Mouse (Mus musculus) lung, postnatal 0 days (tissue): ENCODE results near the gene Rhod. TPM values are rescaled to one million over a fixed set of nuclear protein-coding genes. Genes with fewer than 3 reads are reported as not detected.
A peak's percentile ranks its signal among the peaks of the same experiment; 100 is the strongest.

Experiments used
- ATAC-seq: fragments of 200-750 bp; cut with Nextera tagmentation; 2 replicates; pipeline ENCODE4 v1.8.0; 2017; ENCODE audit warnings: moderate library complexity
- DNase-seq: peaks from one replicate; pipeline ENCODE4 v3.0.0-alpha.2; 2016; ENCODE audit warnings: low spot score
- H3K27ac ChIP-seq: fragments of 300-500 bp; sonication (generic); 2 replicates; pipeline ENCODE4 v1.5.1; 2014; ENCODE audit warnings: antibody characterized with exemption, mild to moderate bottlenecking, low read length, mixed read lengths
- H3K27me3 ChIP-seq: fragments of 300-500 bp; sonication (generic); replicated peaks from 2 replicates; pipeline ENCODE4 v1.6.1; 2014; ENCODE audit warnings: low read length, mixed read lengths; ENCODE audit not compliant: insufficient read depth
- H3K36me3 ChIP-seq: fragments of 300-500 bp; sonication (generic); 2 replicates; pipeline ENCODE4 v1.6.1; 2014; ENCODE audit warnings: low read length, mixed read lengths; ENCODE audit not compliant: insufficient read depth
- H3K4me1 ChIP-seq: fragments of 300-500 bp; sonication (generic); 2 replicates; pipeline ENCODE4 v1.6.1; 2014; ENCODE audit warnings: antibody characterized with exemption, low read depth, low read length, mixed read lengths; ENCODE audit not compliant: insufficient read depth
- H3K4me2 ChIP-seq: fragments of 300-500 bp; sonication (generic); replicated peaks from 2 replicates; pipeline ENCODE4 v1.6.1; 2014; ENCODE audit warnings: low read depth, mild to moderate bottlenecking, low read length, moderate library complexity, mixed read lengths
- H3K4me3 ChIP-seq: fragments of 300-500 bp; sonication (generic); 2 replicates; pipeline ENCODE4 v1.5.1; 2014; ENCODE audit warnings: low read depth, low read length
- H3K9ac ChIP-seq: fragments of 300-500 bp; sonication (generic); replicated peaks from 2 replicates; pipeline ENCODE4 v1.6.1; 2014; ENCODE audit warnings: low read depth, mild to moderate bottlenecking
- H3K9me3 ChIP-seq: fragments of 300-500 bp; sonication (generic); 2 replicates; pipeline ENCODE4 v1.6.1; 2016; ENCODE audit warnings: low read length, mixed read lengths
- CTCF ChIP-seq: IDR thresholded peaks from 2 replicates; pipeline ENCODE4 v1.5.1; 2016; ENCODE audit warnings: antibody characterized with exemption, mild to moderate bottlenecking
- EP300 ChIP-seq: IDR thresholded peaks from 2 replicates; pipeline ENCODE4 v1.6.1; 2016; ENCODE audit warnings: antibody characterized with exemption, mild to moderate bottlenecking, control low read depth
- WGBS: fragments of 180-500 bp; shearing (Covaris S2); extraction: QIAGEN DNeasy Blood & Tissue Kit; methylation state at CpG from one replicate; pipeline ENCODE4 v1.1.7; 2014; 5-methylcytosine and 5-hydroxymethylcytosine counted together
- polyA plus RNA-seq: library from polyadenylated mRNA; unstranded; fragments of >200 nt; fragmentation: Nextera tagmentation; extraction: Ambion mirVana; gene quantifications from 2 replicates; pipeline ENCODE4 v1.2.1, GENCODE M21; 2015

Gene Rhod
- polyA plus RNA-seq, result 25.0 and 25.1 TPM in 2 replicates

DNA sequence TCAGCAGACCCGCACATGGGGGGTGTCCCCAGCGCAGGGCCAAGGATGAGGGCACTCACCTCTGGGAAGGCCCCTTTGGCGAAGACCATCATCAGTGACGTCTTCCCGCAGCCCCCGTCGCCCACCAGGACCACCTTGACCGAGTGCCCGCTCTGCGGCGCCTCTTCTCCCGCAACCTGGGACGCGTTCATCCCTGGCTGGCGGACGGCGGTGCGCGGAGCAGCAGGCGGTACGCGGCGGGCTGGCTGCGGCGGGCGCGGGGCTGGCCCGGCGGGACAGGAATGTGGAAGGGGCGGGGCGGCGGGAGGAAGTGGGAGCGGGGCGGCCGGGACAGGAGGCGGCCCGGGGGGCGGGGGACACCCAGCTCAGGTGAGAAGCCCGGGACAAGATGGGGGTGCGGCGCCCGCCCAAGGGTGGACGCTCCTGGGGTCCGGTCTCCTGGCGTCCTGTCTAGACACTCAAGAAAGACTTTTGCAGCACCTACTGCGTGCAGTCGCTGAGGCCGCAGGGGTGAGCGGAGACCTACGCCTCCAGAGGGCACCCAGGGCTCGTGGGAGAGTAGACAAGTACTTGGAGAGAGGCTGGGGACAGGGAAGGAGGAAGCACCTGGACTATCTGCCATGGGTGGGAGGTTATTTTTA, at the start of gene Rhod:
Rhod (minus strand) TSS at position 272 of the 641 bp plus-strand sequence.
- Histone ChIP-seq H3K9me3 (no peaks in the 10 kb centered on the region), H3K36me3 (no peaks in the 10 kb centered on the region), H3K9ac (peak within 1 kb of the TSS; percentile 58), H3K27ac (peak within 1 kb of the TSS; percentile 15; the same call in 1 of the 2 replicates), H3K27me3 (no peaks in the 10 kb centered on the region), H3K4me3 (peak within 1 kb of the TSS; percentile 65), H3K4me2 (peak within 1 kb of the TSS; percentile 94), H3K4me1 (peaks cover 17% of the 10 kb centered on the region)
- under 1% methylated on average over 39 of the region's 51 CpGs for WGBS
- ATAC-seq (peak; percentile 72), DNase-seq (peak; percentile 78)
- TF ChIP-seq CTCF, result no peak
- no peak for TF ChIP-seq EP300

DNA sequence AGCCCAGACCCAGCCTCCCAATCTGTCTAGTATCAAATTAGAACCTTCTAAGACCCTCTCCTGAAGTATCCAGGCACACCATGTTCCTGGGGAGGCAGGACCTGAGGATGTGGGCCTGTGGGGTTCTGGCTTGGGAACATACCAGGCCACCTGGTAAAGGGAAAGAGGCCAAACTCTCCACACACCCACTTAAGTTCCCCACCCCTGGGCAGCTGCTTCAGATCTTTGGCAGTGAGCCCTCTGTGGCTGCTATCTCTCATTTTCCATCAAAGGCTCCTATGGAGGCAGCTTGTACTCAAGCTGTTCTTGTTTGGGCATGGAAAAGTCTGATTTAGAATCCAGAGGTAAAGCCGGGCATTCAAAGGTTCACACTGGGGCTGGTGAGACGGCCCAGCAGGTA, 48.6 kb upstream of the Rhod start:
- ATAC-seq, result peak; percentile 66
- H3K36me3 ChIP-seq, result no peaks in the 10 kb centered on the region
- no peak overlapping the region for H3K9ac ChIP-seq
- no peaks in the 10 kb centered on the region for H3K27me3 ChIP-seq
- WGBS, result 32% methylated on average over 2 of the region's 2 CpGs
- DNase-seq, result peak; percentile 22
- H3K4me3 ChIP-seq, result no peak overlapping the region
- H3K9me3 ChIP-seq, result no peaks in the 10 kb centered on the region
- H3K27ac ChIP-seq, result no peak overlapping the region
- H3K4me1 ChIP-seq, result no peaks in the 10 kb centered on the region
- TF ChIP-seq CTCF, result no peak
- TF ChIP-seq EP300, result no peak
- no peak overlapping the region for H3K4me2 ChIP-seq

DNA sequence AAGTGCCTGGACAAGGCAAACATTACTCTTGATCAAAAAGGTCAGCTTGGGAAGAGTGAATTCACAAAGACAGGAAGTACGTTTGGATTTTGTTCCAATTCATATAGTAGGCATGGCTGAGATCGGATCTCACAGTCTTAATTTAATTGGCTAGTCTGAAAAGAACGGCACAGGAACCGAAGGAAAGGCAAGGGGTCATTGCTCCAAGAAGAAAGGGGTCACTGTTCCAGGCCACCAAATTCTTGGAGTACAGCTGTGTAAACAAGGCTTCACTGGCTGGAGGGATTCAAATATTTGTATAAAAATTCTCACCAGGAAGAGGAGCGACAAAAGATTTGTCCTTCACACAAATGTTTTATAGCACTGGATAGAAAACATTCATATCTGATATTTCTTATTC, 45.8 kb upstream of the Rhod start:
- DNase-seq (no peak), ATAC-seq (no peak)
- H3K36me3 ChIP-seq, result no peaks in the 10 kb centered on the region
- H3K9ac ChIP-seq, result no peak overlapping the region
- no peaks in the 10 kb centered on the region for H3K27me3 ChIP-seq
- no peak overlapping the region for H3K4me3 ChIP-seq
- no peak overlapping the region for H3K4me2 ChIP-seq
- TF ChIP-seq EP300 (no peak), CTCF (no peak)
- no peak overlapping the region for H3K27ac ChIP-seq
- no peaks in the 10 kb centered on the region for H3K9me3 ChIP-seq
- no peaks in the 10 kb centered on the region for H3K4me1 ChIP-seq
- WGBS, result 13% methylated on average over 5 of the region's 5 CpGs

DNA sequence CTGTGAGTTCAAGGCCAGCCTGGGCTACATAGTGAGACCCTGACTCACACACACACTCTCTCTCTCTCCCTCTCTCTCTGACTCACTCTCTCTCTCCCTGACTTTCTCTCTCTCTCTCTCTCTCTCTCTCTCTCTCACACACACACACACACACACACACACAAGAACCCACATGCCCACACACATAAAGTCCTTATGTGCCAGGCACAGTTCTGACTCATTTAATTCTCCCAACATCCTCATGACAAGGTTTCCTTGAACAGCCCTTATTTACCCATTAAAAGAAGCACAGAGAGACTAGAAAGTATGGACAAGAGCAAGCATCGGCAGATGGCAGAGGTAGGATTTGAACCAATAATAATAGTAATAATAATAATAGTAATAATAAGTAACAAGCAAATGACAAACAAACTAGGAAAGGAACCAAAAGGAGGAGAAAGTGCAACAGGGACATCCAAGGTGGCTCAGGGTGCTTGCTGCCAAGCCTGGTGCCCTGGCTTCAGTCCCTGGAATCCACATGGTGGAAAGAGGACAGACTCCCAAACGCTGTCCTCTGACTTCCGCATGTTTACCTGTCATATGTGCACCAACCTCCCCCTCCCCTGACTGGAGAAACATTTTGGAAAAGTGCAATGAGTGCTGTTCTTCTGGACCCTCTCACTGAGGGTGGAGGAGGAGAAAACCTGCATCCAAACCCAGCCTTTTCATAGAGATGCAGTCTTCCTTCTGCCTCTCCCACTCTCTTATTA, 43.1 kb upstream of the Rhod start:
- no peak for ATAC-seq
- H3K27ac ChIP-seq, result no peak overlapping the region
- 82% methylated on average over 3 of the region's 3 CpGs for WGBS
- no peaks in the 10 kb centered on the region for H3K4me1 ChIP-seq
- no peak overlapping the region for H3K4me3 ChIP-seq
- no peaks in the 10 kb centered on the region for H3K9me3 ChIP-seq
- H3K27me3 ChIP-seq, result no peaks in the 10 kb centered on the region
- no peaks in the 10 kb centered on the region for H3K36me3 ChIP-seq
- no peak for DNase-seq
- no peak overlapping the region for H3K4me2 ChIP-seq
- H3K9ac ChIP-seq, result no peak overlapping the region
- TF ChIP-seq EP300 (no peak), CTCF (no peak)

DNA sequence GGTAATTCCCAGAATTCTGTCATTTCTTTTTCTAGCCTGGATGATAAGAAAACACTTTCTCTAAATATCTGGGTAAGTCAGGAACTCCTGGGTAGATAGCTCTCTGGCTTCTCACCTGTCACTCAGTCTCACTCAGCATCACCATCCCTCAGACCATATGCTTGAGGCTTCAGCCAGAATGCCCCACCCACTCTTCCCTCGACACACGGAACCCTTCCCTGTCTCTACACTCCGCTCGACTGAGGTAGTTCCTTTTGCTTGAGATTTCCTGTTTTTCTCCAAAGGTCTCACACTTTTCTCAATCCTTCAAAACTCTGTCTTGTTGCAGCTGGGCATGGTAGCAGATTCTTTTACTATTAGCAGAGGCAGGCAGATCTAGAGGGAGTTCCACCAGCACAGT, 42.1 kb upstream of the Rhod start:
- H3K27me3 ChIP-seq, result peaks cover 8% of the 10 kb centered on the region; the same call in 1 of the 2 replicates
- H3K36me3 ChIP-seq, result no peaks in the 10 kb centered on the region
- no peak overlapping the region for H3K4me3 ChIP-seq
- 17% methylated on average over 4 of the region's 4 CpGs for WGBS
- no peak overlapping the region for H3K4me2 ChIP-seq
- no peak for ATAC-seq
- H3K4me1 ChIP-seq, result peaks cover 4% of the 10 kb centered on the region; the same call in 1 of the 2 replicates
- TF ChIP-seq CTCF (no peak), EP300 (no peak)
- H3K9me3 ChIP-seq, result no peaks in the 10 kb centered on the region
- H3K27ac ChIP-seq, result no peak overlapping the region
- H3K9ac ChIP-seq, result no peak overlapping the region
- no peak for DNase-seq

DNA sequence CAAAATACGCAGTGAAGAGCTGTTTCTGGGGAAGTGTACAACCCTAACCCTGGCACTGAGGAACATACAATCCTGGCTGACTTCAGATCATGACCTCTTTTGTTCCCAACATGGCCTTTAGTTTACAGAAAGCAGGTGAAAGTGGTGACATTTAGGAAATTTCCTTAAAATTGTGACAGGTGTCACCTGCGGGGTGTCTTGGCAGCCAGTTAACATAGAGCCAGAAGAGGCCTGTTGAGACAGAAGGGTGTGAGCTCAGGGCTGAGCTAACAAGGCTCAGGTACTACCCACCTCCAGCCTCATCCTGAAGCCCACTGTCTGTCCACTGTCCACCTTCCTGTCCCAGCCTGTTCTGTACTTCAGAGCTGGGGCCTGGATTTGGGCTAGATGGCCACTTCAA, 40.8 kb upstream of the Rhod start:
- H3K9ac ChIP-seq, result no peak overlapping the region
- H3K4me2 ChIP-seq, result no peak overlapping the region
- no peak overlapping the region for H3K4me3 ChIP-seq
- DNase-seq, result no peak
- no peak overlapping the region for H3K27ac ChIP-seq
- H3K36me3 ChIP-seq, result no peaks in the 10 kb centered on the region
- H3K4me1 ChIP-seq, result peaks cover 4% of the 10 kb centered on the region; the same call in 1 of the 2 replicates
- 85% methylated on average over 2 of the region's 2 CpGs for WGBS
- ATAC-seq, result no peak
- no peak for TF ChIP-seq CTCF
- no peak for TF ChIP-seq EP300
- no peaks in the 10 kb centered on the region for H3K9me3 ChIP-seq
- peaks cover 8% of the 10 kb centered on the region; the same call in 1 of the 2 replicates for H3K27me3 ChIP-seq
